Mouse (Mus musculus) heart, embryonic 15.5 days (tissue): Measurements from ENCODE around the gene Fermt2. TPM values are rescaled to one million over a fixed set of nuclear protein-coding genes. Genes with fewer than 3 reads are reported as not detected.

ENCODE experiments used
- ATAC-seq: fragments of 200-750 bp; cut with Nextera tagmentation; replicated peaks from 2 replicates; pipeline ENCODE4 v1.8.0; 2017; ENCODE audit warnings: low read depth, moderate TSS enrichment; ENCODE audit not compliant: insufficient number of reproducible peaks, insufficient read depth, low FRiP score
- H3K27ac ChIP-seq: fragments of 300-500 bp; sonication (generic); 2 replicates; pipeline ENCODE4 v1.5.1; 2015; ENCODE audit warnings: mild to moderate bottlenecking, inconsistent platforms
- H3K27me3 ChIP-seq: fragments of 300-500 bp; sonication (generic); 2 replicates; pipeline ENCODE4 v1.6.1; 2015; ENCODE audit warnings: inconsistent platforms
- H3K36me3 ChIP-seq: fragments of 300-500 bp; sonication (generic); 2 replicates; pipeline ENCODE4 v1.6.1; 2015; ENCODE audit warnings: mild to moderate bottlenecking, inconsistent platforms
- H3K4me1 ChIP-seq: fragments of 300-500 bp; sonication (generic); replicated peaks from 2 replicates; pipeline ENCODE4 v1.6.1; 2015; ENCODE audit warnings: inconsistent platforms
- H3K4me2 ChIP-seq: fragments of 300-500 bp; sonication (generic); 2 replicates; pipeline ENCODE4 v1.6.1; 2015; ENCODE audit warnings: inconsistent platforms, mild to moderate bottlenecking, moderate library complexity
- H3K4me3 ChIP-seq: fragments of 300-500 bp; sonication (generic); 2 replicates; pipeline ENCODE4 v1.5.1; 2015; ENCODE audit warnings: mild to moderate bottlenecking, inconsistent platforms
- H3K9ac ChIP-seq: fragments of 300-500 bp; sonication (generic); 2 replicates; pipeline ENCODE4 v1.6.1; 2015; ENCODE audit warnings: mild to moderate bottlenecking, inconsistent platforms
- H3K9me3 ChIP-seq: fragments of 300-500 bp; sonication (generic); replicated peaks from 2 replicates; pipeline ENCODE4 v1.6.1; 2016; ENCODE audit warnings: inconsistent platforms
- WGBS: fragments of 180-500 bp; shearing (Covaris S2); methylation state at CpG from one replicate; pipeline ENCODE4 v1.1.7; 2015; ENCODE audit warnings: mixed read lengths; 5-methylcytosine and 5-hydroxymethylcytosine counted together
- polyA plus RNA-seq: library from polyadenylated mRNA; unstranded; fragments of >200 nt; fragmentation: Nextera tagmentation; extraction: Ambion mirVana; gene quantifications from 2 replicates; pipeline ENCODE4 v1.2.1, GENCODE M21; 2015

Gene Fermt2
- polyA plus RNA-seq, 1 experiment from 2014 or later, result 265 TPM

DNA sequence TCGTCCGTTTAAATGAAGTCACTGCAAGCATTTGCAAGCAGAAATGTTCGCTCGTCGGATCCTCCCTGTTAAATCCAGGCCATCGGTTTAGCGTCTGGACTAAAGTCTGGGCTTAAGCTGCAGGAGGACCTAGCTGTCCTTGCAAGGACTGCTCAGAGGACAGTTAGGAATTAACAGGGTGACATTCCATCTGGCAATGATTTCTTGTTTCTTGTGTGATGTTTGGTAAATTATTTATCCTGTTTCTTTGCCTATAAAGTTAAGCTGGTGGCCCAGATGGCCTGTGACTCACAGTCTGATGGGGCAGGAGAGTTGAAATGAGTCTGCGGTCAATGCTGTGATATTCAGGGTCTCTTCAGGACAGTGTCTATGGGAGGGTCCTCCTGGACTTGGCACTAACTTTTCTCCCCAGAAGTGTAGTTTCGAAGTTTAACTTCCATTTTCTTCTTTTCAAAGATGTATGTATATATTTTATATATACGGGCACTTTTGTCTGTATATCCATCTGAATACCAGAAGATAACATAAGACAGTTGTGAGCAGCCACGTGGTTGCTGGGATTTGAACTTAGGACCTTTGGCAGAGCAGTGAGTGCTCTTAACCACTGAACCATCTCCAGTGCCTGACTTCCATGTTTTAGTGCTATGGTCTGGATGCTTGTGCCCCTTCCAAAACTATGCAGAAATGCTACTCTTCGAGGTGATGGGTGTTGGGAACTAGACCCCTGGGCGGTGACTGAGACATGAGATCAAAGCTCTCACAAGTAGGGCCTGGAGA lies 99.7 kb downstream of the Fermt2 start:
- Histone ChIP-seq H3K4me2 (no peak overlapping the region), H3K36me3 (no peaks in the 10 kb centered on the region), H3K9ac (no peak overlapping the region), H3K27me3 (no peaks in the 10 kb centered on the region), H3K9me3 (peaks cover 4% of the 10 kb centered on the region; the same call in 1 of the 2 replicates), H3K4me3 (no peak overlapping the region), H3K4me1 (no peaks in the 10 kb centered on the region), H3K27ac (no peak overlapping the region)
- 88% methylated on average over 13 of the region's 13 CpGs for WGBS
- ATAC-seq, result no peak

GRCm38 (mm10) chr14:45423220-45423619 lies 106.7 kb downstream of the Fermt2 start:
- H3K27me3 ChIP-seq, result no peaks in the 10 kb centered on the region
- no peak overlapping the region for H3K27ac ChIP-seq
- no peaks in the 10 kb centered on the region for H3K36me3 ChIP-seq
- no peaks in the 10 kb centered on the region for H3K4me1 ChIP-seq
- peaks cover 4% of the 10 kb centered on the region; the same call in 1 of the 2 replicates for H3K9me3 ChIP-seq
- H3K4me3 ChIP-seq, result no peak overlapping the region
- no peak overlapping the region for H3K4me2 ChIP-seq
- H3K9ac ChIP-seq, result no peak overlapping the region
- WGBS, result 7% methylated on average over 5 of the region's 5 CpGs
- ATAC-seq, result no peak

GRCm38 (mm10) chr14:45422371-45422770 lies 107.5 kb downstream of the Fermt2 start:
- H3K4me3 ChIP-seq, result no peak overlapping the region
- H3K9me3 ChIP-seq, result peaks cover 4% of the 10 kb centered on the region; the same call in 1 of the 2 replicates
- no peaks in the 10 kb centered on the region for H3K27me3 ChIP-seq
- H3K4me2 ChIP-seq, result no peak overlapping the region
- H3K36me3 ChIP-seq, result no peaks in the 10 kb centered on the region
- no peak overlapping the region for H3K27ac ChIP-seq
- no peak overlapping the region for H3K9ac ChIP-seq
- 54% methylated on average over 4 of the region's 4 CpGs for WGBS
- H3K4me1 ChIP-seq, result no peaks in the 10 kb centered on the region
- ATAC-seq, result no peak

DNA sequence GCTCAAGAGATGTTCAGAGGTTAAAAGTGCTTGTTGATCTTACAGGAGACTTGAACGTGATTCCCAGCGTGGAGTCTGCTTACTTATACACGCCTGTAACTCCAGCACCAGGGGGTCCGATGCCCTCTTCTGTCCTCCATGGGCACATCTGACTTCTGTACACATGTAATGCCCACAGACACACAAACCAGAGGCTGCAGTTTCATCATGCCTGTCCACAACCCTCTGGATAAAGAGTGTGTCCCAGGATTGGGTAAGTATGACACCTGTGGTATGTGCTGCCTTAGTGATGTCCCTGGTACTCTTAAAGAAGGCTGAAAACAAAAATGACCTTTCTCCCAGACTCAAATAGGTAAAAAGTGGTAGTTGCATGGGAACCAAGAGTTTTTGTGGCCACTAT lies 110.6 kb downstream of the Fermt2 start:
- no peak overlapping the region for H3K4me3 ChIP-seq

GRCm38 (mm10) chr14:45418553-45418952 lies 111.4 kb downstream of the Fermt2 start:
- Histone ChIP-seq H3K27ac (no peak overlapping the region), H3K4me1 (no peaks in the 10 kb centered on the region), H3K9ac (no peak overlapping the region), H3K4me2 (no peak overlapping the region), H3K9me3 (no peaks in the 10 kb centered on the region), H3K4me3 (no peak overlapping the region), H3K27me3 (no peaks in the 10 kb centered on the region), H3K36me3 (no peaks in the 10 kb centered on the region)
- ATAC-seq, result no peak
- 71% methylated on average over 3 of the region's 3 CpGs for WGBS

More for the DNA sequence above, 110.6 kb downstream of the Fermt2 start:
- 67% methylated on average over 4 of the region's 4 CpGs for WGBS
- H3K9ac ChIP-seq, result no peak overlapping the region
- H3K4me1 ChIP-seq, result no peaks in the 10 kb centered on the region
- no peaks in the 10 kb centered on the region for H3K9me3 ChIP-seq
- no peaks in the 10 kb centered on the region for H3K27me3 ChIP-seq
- ATAC-seq, result no peak
- no peaks in the 10 kb centered on the region for H3K36me3 ChIP-seq
- H3K27ac ChIP-seq, result no peak overlapping the region
- no peak overlapping the region for H3K4me2 ChIP-seq

DNA sequence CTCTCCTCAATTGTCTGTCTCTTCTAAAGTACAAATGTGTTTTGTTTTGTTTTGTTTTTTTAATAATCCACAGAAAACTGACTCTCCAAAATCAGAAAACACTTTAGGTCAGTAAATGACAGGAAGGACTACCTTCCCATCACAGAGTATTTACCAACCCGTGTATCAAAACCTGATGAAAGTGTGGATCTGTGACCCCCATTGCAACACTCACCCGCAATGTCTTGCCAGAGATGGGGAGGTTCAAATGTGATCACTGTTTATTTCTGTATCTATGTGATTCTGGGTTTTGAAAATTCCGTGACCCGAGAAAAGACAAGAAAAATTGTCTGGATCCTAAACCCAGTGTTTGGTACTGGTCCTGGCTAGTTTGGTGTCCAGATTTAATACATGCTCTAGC lies 113.7 kb downstream of the Fermt2 start:
- Histone ChIP-seq H3K36me3 (no peaks in the 10 kb centered on the region), H3K9me3 (no peaks in the 10 kb centered on the region), H3K27me3 (no peaks in the 10 kb centered on the region), H3K9ac (no peak overlapping the region), H3K4me1 (no peaks in the 10 kb centered on the region), H3K27ac (no peak overlapping the region), H3K4me2 (no peak overlapping the region), H3K4me3 (no peak overlapping the region)
- ATAC-seq, result no peak
- 85% methylated on average over 4 of the region's 4 CpGs for WGBS

Other genes starting within 250 kb of the Fermt2 start
- 28.6 and 35.2 TPM in 2 replicates for gene Ero1l, start 211.3 kb downstream of the Fermt2 start, polyA plus RNA-seq
- gene Psmc6, start 200.3 kb downstream of the Fermt2 start, polyA plus RNA-seq, result 104 and 117 TPM in 2 replicates
- 58.8 and 61.1 TPM in 2 replicates for gene Styx, start 179.0 kb downstream of the Fermt2 start, polyA plus RNA-seq
- gene Gnpnat1, start 125.2 kb downstream of the Fermt2 start, polyA plus RNA-seq, result 21.8 and 21.9 TPM in 2 replicates
- 7.3 and 8.0 TPM in 2 replicates for gene Ddhd1, start 128.0 kb upstream of the Fermt2 start, polyA plus RNA-seq